Mouse (Mus musculus): ENCODE measurements at regions not wholly inside any gene's neighbourhood (a gene's known extent, or its start where the extent isn't known, plus 50 kb on each side); places are given as distances from the start of the nearest gene placed in this dataset.

DNA sequence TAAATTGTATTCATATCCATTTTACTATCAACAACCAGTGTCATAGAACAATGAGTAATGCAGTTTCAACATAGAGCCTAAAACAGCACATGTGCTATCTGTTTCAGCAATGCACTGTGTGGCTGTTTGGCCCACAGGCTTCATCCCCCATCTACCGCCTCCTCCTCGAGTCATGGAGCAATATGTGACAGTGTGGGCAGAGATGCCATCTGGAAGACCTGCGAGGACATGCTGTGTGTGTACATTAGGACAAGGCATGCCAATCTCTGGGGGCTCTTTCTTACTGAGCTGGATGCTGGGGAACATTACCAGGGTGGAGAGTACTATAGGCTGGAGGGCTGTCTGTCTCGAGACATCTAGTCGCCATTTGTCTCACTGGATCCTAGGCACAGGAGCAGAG lies 101.5 kb upstream of the Fam84a start:
- TF ChIP-seq CTCF (IDR thresholded peaks at IDR 0.05; ENCODE audit: extremely low read depth, insufficient read length, insufficient replicate concordance, low read depth, low read length) (no peak), POLR2A (IDR thresholded peaks at IDR 0.05; ENCODE audit: low read depth, low read length) (no peak)
